Mouse (Mus musculus) bone marrow, adult 2 months (tissue): ENCODE data around the gene Dhx35. TPM values are rescaled to one million over a fixed set of nuclear protein-coding genes. Genes with fewer than 3 reads are reported as not detected.
A peak's percentile ranks its signal among the peaks of the same experiment; 100 is the strongest.

Experiments used
- H3K27ac ChIP-seq: fragments of 200-500 bp; 2 replicates; pipeline ENCODE4 v1.5.1; 2012; ENCODE audit warnings: low read depth, mild to moderate bottlenecking, control low read depth, inconsistent platforms, low read length; ENCODE audit not compliant: control insufficient read depth, poor library complexity, insufficient read depth
- H3K4me1 ChIP-seq: fragments of 200-500 bp; 2 replicates; pipeline ENCODE4 v1.6.1; 2011; ENCODE audit warnings: low read length; ENCODE audit not compliant: control insufficient read depth, insufficient read depth
- H3K4me3 ChIP-seq: fragments of 200-500 bp; replicated peaks from 2 replicates; pipeline ENCODE3; 2011; ENCODE audit warnings: mild to moderate bottlenecking, low read depth, low read length, control low read depth; ENCODE audit not compliant: control insufficient read depth
- CTCF ChIP-seq: fragments of 200-500 bp; IDR thresholded peaks from 2 replicates; pipeline ENCODE4 v1.5.1; 2011; ENCODE audit warnings: low read length, control low read depth; ENCODE audit not compliant: control insufficient read depth, insufficient read depth
- POLR2A ChIP-seq: fragments of 200-500 bp; IDR thresholded peaks from 2 replicates; pipeline ENCODE4 v1.6.1; 2011; ENCODE audit warnings: low read depth, mild to moderate bottlenecking, control low read depth, low read length, borderline replicate concordance; ENCODE audit not compliant: control insufficient read depth
- WGBS: fragments of 180-500 bp; shearing (Covaris S2); methylation state at CpG from one replicate; pipeline ENCODE4 v1.1.7; 2018; 5-methylcytosine and 5-hydroxymethylcytosine counted together
- polyA plus RNA-seq: library from polyadenylated mRNA; stranded (reverse); fragments of >200 nt; gene quantifications from 2 replicates; pipeline ENCODE4 v1.2.4, GENCODE M21; 2011; ENCODE audit warnings: low replicate concordance; ENCODE audit not compliant: missing spikeins, insufficient read depth, insufficient read length

Dhx35 gene
- polyA plus RNA-seq, 1 experiment, result 10.7 TPM

GRCm38 (mm10) chr2:158852579-158852978 lies 58.0 kb downstream of the Dhx35 start:
- TF ChIP-seq POLR2A (no peak), CTCF (peak; percentile 42; the same call in 1 of the 2 replicates)
- no peak overlapping the region for H3K4me3 ChIP-seq
- H3K27ac ChIP-seq, result no peak overlapping the region
- no peaks in the 10 kb centered on the region for H3K4me1 ChIP-seq
- 48% methylated on average over 2 of the region's 2 CpGs for WGBS

GRCm38 (mm10) chr2:158856896-158857499 lies 62.4 kb downstream of the Dhx35 start:
- no peaks in the 10 kb centered on the region for H3K4me1 ChIP-seq
- 84% methylated on average over 10 of the region's 10 CpGs for WGBS
- H3K27ac ChIP-seq, result no peak overlapping the region; the same call in 1 of the 2 replicates
- no peak overlapping the region for H3K4me3 ChIP-seq
- TF ChIP-seq CTCF (no peak), POLR2A (no peak)

- Histone ChIP-seq H3K4me3 (no peak overlapping the region), H3K27ac (no peak overlapping the region), H3K4me1 (no peaks in the 10 kb centered on the region)
- no peak for TF ChIP-seq POLR2A
- TF ChIP-seq CTCF, result no peak
- WGBS, result 85% methylated on average over 15 of the region's 15 CpGs
Observed at GRCm38 (mm10) chr2:158857579-158857978, 63.0 kb downstream of the Dhx35 start.

- no peak overlapping the region for H3K4me3 ChIP-seq
- no peaks in the 10 kb centered on the region for H3K4me1 ChIP-seq
- H3K27ac ChIP-seq, result no peak overlapping the region
- 77% methylated on average over 2 of the region's 2 CpGs for WGBS
- no peak for TF ChIP-seq POLR2A
- no peak for TF ChIP-seq CTCF
Observed at GRCm38 (mm10) chr2:158861115-158861514, 66.5 kb downstream of the Dhx35 start.

GRCm38 (mm10) chr2:158863341-158864125 lies 68.9 kb downstream of the Dhx35 start:
- Histone ChIP-seq H3K4me1 (no peaks in the 10 kb centered on the region), H3K4me3 (no peak overlapping the region), H3K27ac (no peak overlapping the region)
- TF ChIP-seq POLR2A, result no peak
- peak; percentile 98 for TF ChIP-seq CTCF
- WGBS, result 49% methylated on average over 11 of the region's 11 CpGs

- 71% methylated on average over 4 of the region's 4 CpGs for WGBS
- no peak overlapping the region for H3K27ac ChIP-seq
- H3K4me3 ChIP-seq, result no peak overlapping the region
- H3K4me1 ChIP-seq, result no peaks in the 10 kb centered on the region
- TF ChIP-seq POLR2A, result no peak
- no peak for TF ChIP-seq CTCF
Observed at GRCm38 (mm10) chr2:158864126-158864458, 69.5 kb downstream of the Dhx35 start.

GRCm38 (mm10) chr2:158865358-158865757 lies 70.8 kb downstream of the Dhx35 start:
- 25% methylated on average over 10 of the region's 10 CpGs for WGBS
- TF ChIP-seq CTCF, result peak; percentile 95
- no peak for TF ChIP-seq POLR2A
- Histone ChIP-seq H3K27ac (no peak overlapping the region), H3K4me1 (no peaks in the 10 kb centered on the region), H3K4me3 (no peak overlapping the region)

GRCm38 (mm10) chr2:158886571-158886970 lies 92.0 kb downstream of the Dhx35 start:
- Histone ChIP-seq H3K4me3 (no peak overlapping the region), H3K4me1 (no peaks in the 10 kb centered on the region), H3K27ac (no peak overlapping the region)
- WGBS, result 32% methylated on average over 6 of the region's 6 CpGs
- TF ChIP-seq POLR2A, result no peak
- TF ChIP-seq CTCF, result peak; percentile 39; the same call in 1 of the 2 replicates
